19 mouse cellular contexts compared by ENCODE assay signal in genomic region chr1:80652083-80652482, GRCm38 (mm10).
A peak's percentile ranks its signal among the peaks of the same experiment; 100 is the strongest.
DNase-seq lines count a peak whose midpoint lies in the region; ATAC-seq and TF ChIP-seq lines count a peak whose summit lies in the region.
"Had no signal": no experiment of that assay in that cellular context is flagged by ENCODE, and none has a peak within 500 bp of the region (broad histone marks: within the 10 kb centered on the region; RNA-seq: fewer than 3 reads in every experiment).

No protein-coding gene starts in this region.

- no peaks in the 10 kb centered on the region for H3K4me1 ChIP-seq in hindbrain, embryonic 16.5 days (ENCODE audit: control insufficient read depth, insufficient read depth, low read depth, low read length)
- H3K4me1 ChIP-seq in hindbrain, embryonic 12.5 days = no peaks in the 10 kb centered on the region
- peaks cover 8 to 66% of the 10 kb centered on the region in 2 experiments; a peak in 3 of 4 replicates for H3K4me1 ChIP-seq in CH12.LX (ENCODE audit: control insufficient read depth in 1 of 2, insufficient read depth in 2 of 2)
- H3K4me1 ChIP-seq in neural tube, embryonic 15.5 days = no peaks in the 10 kb centered on the region
- H3K4me1 ChIP-seq in midbrain, embryonic 16.5 days (ENCODE audit: control insufficient read depth, insufficient read depth, low read length) = peaks cover 4% of the 10 kb centered on the region; the same call in 1 of the 2 replicates
- H3K4me1 ChIP-seq: embryonic facial prominence, embryonic 10.5 days; embryonic facial prominence, embryonic 12.5 days; forebrain, embryonic 13.5 days; forebrain, embryonic 15.5 days had no signal

- H3K9me3 ChIP-seq in hindbrain, embryonic 16.5 days (ENCODE audit: control insufficient read depth, low read length) = no peaks in the 10 kb centered on the region
- H3K9me3 ChIP-seq in hindbrain, embryonic 12.5 days (replicated peaks) = no peaks in the 10 kb centered on the region
- no peaks in the 10 kb centered on the region for H3K9me3 ChIP-seq in CH12.LX (replicated peaks; ENCODE audit: low read length)
- H3K9me3 ChIP-seq in neural tube, embryonic 15.5 days (replicated peaks) = no peaks in the 10 kb centered on the region
- no peaks in the 10 kb centered on the region for H3K9me3 ChIP-seq in midbrain, embryonic 16.5 days (replicated peaks; ENCODE audit: control insufficient read depth, low read length, poor library complexity, severe bottlenecking)
- H3K9me3 ChIP-seq: embryonic facial prominence, embryonic 10.5 days; embryonic facial prominence, embryonic 12.5 days; forebrain, embryonic 13.5 days; forebrain, embryonic 15.5 days had no signal

- H3K27me3 ChIP-seq in hindbrain, embryonic 16.5 days (replicated peaks; ENCODE audit: control insufficient read depth, insufficient read depth, low read length) = no peaks in the 10 kb centered on the region
- no peaks in the 10 kb centered on the region for H3K27me3 ChIP-seq in hindbrain, embryonic 12.5 days
- no peaks in the 10 kb centered on the region for H3K27me3 ChIP-seq in CH12.LX (replicated peaks)
- H3K27me3 ChIP-seq in neural tube, embryonic 15.5 days (replicated peaks) = no peaks in the 10 kb centered on the region
- H3K27me3 ChIP-seq in midbrain, embryonic 16.5 days (ENCODE audit: control insufficient read depth, insufficient read depth, low read depth, low read length) = no peaks in the 10 kb centered on the region
- H3K27me3 ChIP-seq: embryonic facial prominence, embryonic 12.5 days; forebrain, embryonic 13.5 days; forebrain, embryonic 15.5 days had no signal

- H3K79me2 ChIP-seq in CH12.LX (replicated peaks; ENCODE audit: control insufficient read depth, extremely low read depth, insufficient read depth, poor library complexity, severe bottlenecking) = peaks cover 46% of the 10 kb centered on the region

- dilution Hi-C loops in CH12.LX (cut with MboI; ENCODE audit: extremely low pct_ligation_motif_present, extremely low pct_unique_long_range_greater_than_20kb, low sequenced_read_pairs) = no loop called here

- no peak for TF ChIP-seq POLR2A in CH12.LX (IDR thresholded peaks at IDR 0.05; ENCODE audit: low read depth, low read length)

- in situ Hi-C loops in CH12.LX (cut with MboI; ENCODE audit: low pct_ligation_motif_present, low pct_unique_long_range_greater_than_20kb, low sequenced_read_pairs) = no loop called here

- H3K4me2 ChIP-seq in hindbrain, embryonic 16.5 days (ENCODE audit: low read length) = no peak overlapping the region
- no peak overlapping the region for H3K4me2 ChIP-seq in hindbrain, embryonic 12.5 days (replicated peaks)
- no peak overlapping the region for H3K4me2 ChIP-seq in CH12.LX (ENCODE audit: insufficient read depth, low read depth, poor library complexity, severe bottlenecking)
- H3K4me2 ChIP-seq in neural tube, embryonic 15.5 days = no peak overlapping the region
- no peak overlapping the region for H3K4me2 ChIP-seq in midbrain, embryonic 16.5 days (ENCODE audit: low read length)
- H3K4me2 ChIP-seq: embryonic facial prominence, embryonic 12.5 days; forebrain, embryonic 13.5 days; forebrain, embryonic 15.5 days had no signal

- no peak overlapping the region for H3K27ac ChIP-seq in hindbrain, embryonic 16.5 days (ENCODE audit: low read depth, low read length)
- H3K27ac ChIP-seq in hindbrain, embryonic 12.5 days = no peak overlapping the region
- H3K27ac ChIP-seq in CH12.LX (ENCODE audit: insufficient read depth, low read depth) = 0 out of 2 replicates have a peak overlapping the region, but pooled peaks have one; percentile 26
- no peak overlapping the region for H3K27ac ChIP-seq in neural tube, embryonic 15.5 days (replicated peaks)
- no peak overlapping the region for H3K27ac ChIP-seq in midbrain, embryonic 16.5 days (ENCODE audit: low read length)
- H3K27ac ChIP-seq: embryonic facial prominence, embryonic 10.5 days; embryonic facial prominence, embryonic 12.5 days; forebrain, embryonic 13.5 days; forebrain, embryonic 15.5 days had no signal

- 0 out of 2 replicates have a peak, but pooled peaks have one; percentile 56 for ATAC-seq in hindbrain, embryonic 16.5 days
- no peak for ATAC-seq in hindbrain, embryonic 12.5 days (ENCODE audit: low FRiP score)
- ATAC-seq in neural tube, embryonic 15.5 days (ENCODE audit: low FRiP score) = peak; percentile 76
- ATAC-seq in midbrain, embryonic 16.5 days = no peak
- ATAC-seq: forebrain, embryonic 13.5 days; forebrain, embryonic 15.5 days; forebrain, postnatal 0 days had no signal

- no peak overlapping the region for H3K4me3 ChIP-seq in hindbrain, embryonic 16.5 days (ENCODE audit: low read length)
- no peak overlapping the region for H3K4me3 ChIP-seq in hindbrain, embryonic 12.5 days
- no peak overlapping the region for H3K4me3 ChIP-seq in CH12.LX (replicated peaks in 1 of 3; ENCODE audit: low read depth in 2 of 3, low read length in 2 of 3, poor library complexity in 1 of 3)
- no peak overlapping the region for H3K4me3 ChIP-seq in neural tube, embryonic 15.5 days (replicated peaks)
- no peak overlapping the region for H3K4me3 ChIP-seq in midbrain, embryonic 16.5 days (ENCODE audit: low read depth, low read length)
- H3K4me3 ChIP-seq: embryonic facial prominence, embryonic 10.5 days; embryonic facial prominence, embryonic 12.5 days; forebrain, embryonic 13.5 days; forebrain, embryonic 15.5 days had no signal

- WGBS in hindbrain, embryonic 16.5 days = 67% methylated on average over 2 of the region's 2 CpGs
- 79% methylated on average over 2 of the region's 2 CpGs for WGBS in hindbrain, embryonic 12.5 days
- 20% methylated on average over 2 of the region's 2 CpGs for WGBS in neural tube, embryonic 15.5 days
- WGBS in midbrain, embryonic 16.5 days = 71% methylated on average over 2 of the region's 2 CpGs

- TF ChIP-seq RAD21 in CH12.LX (IDR thresholded peaks at IDR 0.05; ENCODE audit: low read depth, low read length) = no peak

- no peaks in the 10 kb centered on the region for H3K36me3 ChIP-seq in hindbrain, embryonic 16.5 days (ENCODE audit: control insufficient read depth, insufficient read depth, low read length)
- no peaks in the 10 kb centered on the region for H3K36me3 ChIP-seq in hindbrain, embryonic 12.5 days
- H3K36me3 ChIP-seq in CH12.LX (replicated peaks in 1 of 2; ENCODE audit: control insufficient read depth in 1 of 2, insufficient read depth in 1 of 2, low read length in 1 of 2) = peaks cover 17 to 63% of the 10 kb centered on the region in 2 experiments
- no peaks in the 10 kb centered on the region for H3K36me3 ChIP-seq in neural tube, embryonic 15.5 days
- no peaks in the 10 kb centered on the region for H3K36me3 ChIP-seq in midbrain, embryonic 16.5 days (ENCODE audit: control insufficient read depth, insufficient read depth, low read length)
- H3K36me3 ChIP-seq: embryonic facial prominence, embryonic 10.5 days; embryonic facial prominence, embryonic 12.5 days; forebrain, embryonic 15.5 days had no signal

- no peak overlapping the region for H3K9ac ChIP-seq in hindbrain, embryonic 16.5 days (ENCODE audit: low read depth, low read length)
- no peak overlapping the region for H3K9ac ChIP-seq in hindbrain, embryonic 12.5 days
- no peak overlapping the region for H3K9ac ChIP-seq in CH12.LX (ENCODE audit: insufficient read depth, low read depth)
- no peak overlapping the region for H3K9ac ChIP-seq in neural tube, embryonic 15.5 days (replicated peaks)
- no peak overlapping the region for H3K9ac ChIP-seq in midbrain, embryonic 16.5 days (ENCODE audit: low read depth, low read length)
- H3K9ac ChIP-seq: embryonic facial prominence, embryonic 12.5 days; forebrain, embryonic 13.5 days; forebrain, embryonic 15.5 days; forebrain, postnatal 0 days had no signal

- DNase-seq in CH12.LX (ENCODE audit: extremely low read depth) = no peak
- DNase-seq: adrenal gland, adult 2 months; adrenal gland, postnatal 10 days; adrenal gland, postnatal 25 days; B cell, adult 2 months; cerebellum, adult 11 months; cerebellum, adult 18-20 months; cerebellum, adult 8-10 months; cerebellum, adult 9-11 months; cerebellum, postnatal 14 days; forebrain, postnatal 0 days had no signal

- no peak for TF ChIP-seq EP300 in CH12.LX (IDR thresholded peaks at IDR 0.05; ENCODE audit: low read length)

- no peak for TF ChIP-seq CTCF in CH12.LX (conservative IDR thresholded peaks at IDR 0.05 in 1 of 2, IDR thresholded peaks at IDR 0.05 in 1 of 2; ENCODE audit: low read depth in 2 of 2, low read length in 2 of 2)

TF ChIP-seq in CH12.LX, 34 proteins besides CTCF, POLR2A, EP300 and RAD21:
- no peak for TF ChIP-seq IRF4 (IDR thresholded peaks at IDR 0.05; ENCODE audit: low read depth, low read length)
- TF ChIP-seq MAFK (IDR thresholded peaks at IDR 0.05; ENCODE audit: insufficient replicate concordance, low read length) = no peak
- TF ChIP-seq SIN3A (IDR thresholded peaks at IDR 0.05; ENCODE audit: low read length) = no peak
- TF ChIP-seq NRF1 (IDR thresholded peaks at IDR 0.05; ENCODE audit: low read depth, low read length) = no peak
- no peak for TF ChIP-seq SMC3 (IDR thresholded peaks at IDR 0.05; ENCODE audit: low read depth, low read length)
- TF ChIP-seq KAT2A (IDR thresholded peaks at IDR 0.05; ENCODE audit: insufficient replicate concordance, low read length) = no peak
- no peak for TF ChIP-seq JUN (IDR thresholded peaks at IDR 0.05; ENCODE audit: insufficient read depth, low read depth, low read length)
- no peak for TF ChIP-seq ZNF384 (IDR thresholded peaks at IDR 0.05; ENCODE audit: low read depth, low read length)
- TF ChIP-seq MAX (IDR thresholded peaks at IDR 0.05; ENCODE audit: low read length) = no peak

Comparison
In these comparisons a context has a peak if more than half of its experiments do, and no peak if none do; other contexts are left out.
1. ATAC-seq: peak in hindbrain, embryonic 16.5 days (single experiment) and neural tube, embryonic 15.5 days (single experiment); none in hindbrain, embryonic 12.5 days (single experiment) and midbrain, embryonic 16.5 days (single experiment).